Mouse (Mus musculus) bone marrow macrophage, adult 2 months (primary cell): Measurements from ENCODE around the gene Art3.

Source experiments
- CTCF ChIP-seq: IDR thresholded peaks from 2 replicates; pipeline ENCODE4 v1.5.1; 2012; ENCODE audit warnings: low read depth, mild to moderate bottlenecking, low read length, moderate library complexity
- POLR2A ChIP-seq: IDR thresholded peaks from 2 replicates; pipeline ENCODE4 v1.6.1; 2012; ENCODE audit warnings: mild to moderate bottlenecking, low read depth, low read length, borderline replicate concordance

- TF ChIP-seq CTCF (no peak), POLR2A (no peak)
These were observed 5.1 kb downstream of the Art3 start for GRCm38 (mm10) chr5:92336743-92337142.
